Mouse (Mus musculus): ENCODE measurements around the gene Gen1. TPM values are rescaled to one million over a fixed set of nuclear protein-coding genes. Genes with fewer than 3 reads are reported as not detected.

Gene Gen1
- total RNA-seq, 2 experiments from 2014 or later = 3.1 to 3.7 TPM

Small RNA genes lying within 50 kb of the gene (microRNA-seq; reads per million reads assigned to microRNA genes)
- 0 to 0.22 reads per million in 2 experiments for gene Mir7675

Other genes with a start within 250 kb of the Gen1 start
- 1 to 10 TPM; 4.0 to 4.1 TPM for gene Kcns3, start 114.7 kb downstream of the Gen1 start, total RNA-seq (2021)
- gene Msgn1, start 56.8 kb downstream of the Gen1 start, total RNA-seq (2021) = not detected
- 10 to 100 TPM; 31.6 to 39.6 TPM for gene Smc6, start 85 bp upstream of the Gen1 start, total RNA-seq (2021)
- 100 to 1,000 TPM; 288 to 320 TPM for gene Vsnl1, start 170.8 kb upstream of the Gen1 start, total RNA-seq (2021)
- gene Rad51ap2, start 190.3 kb upstream of the Gen1 start, total RNA-seq (2021) = under 1 TPM; 0.87 to 0.89 TPM

Data from layer of hippocampus, postnatal 10 days (tissue).